Mouse (Mus musculus) midbrain, embryonic 15.5 days (tissue): ENCODE results near the gene Card9. TPM values are rescaled to one million over a fixed set of nuclear protein-coding genes. Genes with fewer than 3 reads are reported as not detected.
A peak's percentile ranks its signal among the peaks of the same experiment; 100 is the strongest.

Source experiments
- ATAC-seq: fragments of 200-750 bp; cut with Nextera tagmentation; replicated peaks from 2 replicates; pipeline ENCODE4 v1.8.0; 2017; ENCODE audit warnings: moderate TSS enrichment
- H3K27ac ChIP-seq: fragments of 300-500 bp; sonication (generic); 2 replicates; pipeline ENCODE4 v1.5.1; 2015; ENCODE audit warnings: mild to moderate bottlenecking, inconsistent platforms
- H3K27me3 ChIP-seq: fragments of 300-500 bp; sonication (generic); replicated peaks from 2 replicates; pipeline ENCODE4 v1.6.1; 2015; ENCODE audit warnings: inconsistent platforms
- H3K36me3 ChIP-seq: fragments of 300-500 bp; sonication (generic); replicated peaks from 2 replicates; pipeline ENCODE4 v1.6.1; 2015; ENCODE audit warnings: inconsistent platforms
- H3K4me1 ChIP-seq: fragments of 300-500 bp; sonication (generic); 2 replicates; pipeline ENCODE4 v1.6.1; 2015; ENCODE audit warnings: inconsistent platforms
- H3K4me2 ChIP-seq: fragments of 300-500 bp; sonication (generic); 2 replicates; pipeline ENCODE4 v1.6.1; 2015; ENCODE audit warnings: inconsistent platforms, mild to moderate bottlenecking, moderate library complexity
- H3K4me3 ChIP-seq: fragments of 300-500 bp; sonication (generic); 2 replicates; pipeline ENCODE4 v1.5.1; 2015; ENCODE audit warnings: mild to moderate bottlenecking, inconsistent platforms
- H3K9ac ChIP-seq: fragments of 300-500 bp; sonication (generic); 2 replicates; pipeline ENCODE4 v1.6.1; 2015; ENCODE audit warnings: mild to moderate bottlenecking, inconsistent platforms
- H3K9me3 ChIP-seq: fragments of 300-500 bp; sonication (generic); 2 replicates; pipeline ENCODE4 v1.6.1; 2016; ENCODE audit warnings: inconsistent platforms
- WGBS: fragments of 180-500 bp; shearing (Covaris S2); methylation state at CpG from one replicate; pipeline ENCODE4 v1.1.7; 2015; ENCODE audit warnings: mixed read lengths; 5-methylcytosine and 5-hydroxymethylcytosine counted together
- polyA plus RNA-seq: library from polyadenylated mRNA; unstranded; fragments of >200 nt; fragmentation: Nextera tagmentation; extraction: Ambion mirVana; gene quantifications from 2 replicates; pipeline ENCODE4 v1.2.1, GENCODE M21; 2015

Gene Card9
- polyA plus RNA-seq, 1 experiment from 2014 or later: 2.9 TPM

GRCm38 (mm10) chr2:26319519-26320244 is 41.0 kb downstream of the Card9 start:
- WGBS: 82% methylated on average over 13 of the region's 13 CpGs
- Histone ChIP-seq H3K9me3 (no peaks in the 10 kb centered on the region), H3K4me3 (no peak overlapping the region), H3K36me3 (peaks cover 21% of the 10 kb centered on the region; the same call in 1 of the 2 replicates), H3K4me1 (peaks cover 60% of the 10 kb centered on the region), H3K4me2 (no peak overlapping the region), H3K27me3 (no peaks in the 10 kb centered on the region), H3K9ac (no peak overlapping the region), H3K27ac (no peak overlapping the region)
- ATAC-seq: no peak

DNA sequence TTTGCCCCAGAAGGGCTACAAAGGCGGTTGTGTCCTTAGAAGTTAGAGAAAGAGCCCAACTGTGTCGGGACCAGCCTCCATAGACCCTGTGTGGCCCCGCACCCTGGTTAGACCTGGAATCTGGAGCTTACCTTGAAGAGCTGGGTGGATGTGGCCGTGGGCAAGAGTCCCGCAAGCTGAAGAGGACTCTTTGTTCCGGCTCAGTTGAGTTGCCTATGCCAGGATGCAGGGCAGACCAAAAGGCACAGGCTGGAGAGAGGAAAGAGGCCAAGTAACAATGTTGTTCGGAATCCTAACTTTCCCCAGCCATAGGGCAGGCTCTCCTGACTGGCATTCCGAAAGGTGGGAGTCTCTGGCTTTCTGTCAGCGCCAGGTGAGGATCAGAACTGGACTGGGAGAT is 41.6 kb downstream of the Card9 start:
- WGBS: 82% methylated on average over 9 of the region's 9 CpGs
- no peak overlapping the region for H3K4me2 ChIP-seq

DNA sequence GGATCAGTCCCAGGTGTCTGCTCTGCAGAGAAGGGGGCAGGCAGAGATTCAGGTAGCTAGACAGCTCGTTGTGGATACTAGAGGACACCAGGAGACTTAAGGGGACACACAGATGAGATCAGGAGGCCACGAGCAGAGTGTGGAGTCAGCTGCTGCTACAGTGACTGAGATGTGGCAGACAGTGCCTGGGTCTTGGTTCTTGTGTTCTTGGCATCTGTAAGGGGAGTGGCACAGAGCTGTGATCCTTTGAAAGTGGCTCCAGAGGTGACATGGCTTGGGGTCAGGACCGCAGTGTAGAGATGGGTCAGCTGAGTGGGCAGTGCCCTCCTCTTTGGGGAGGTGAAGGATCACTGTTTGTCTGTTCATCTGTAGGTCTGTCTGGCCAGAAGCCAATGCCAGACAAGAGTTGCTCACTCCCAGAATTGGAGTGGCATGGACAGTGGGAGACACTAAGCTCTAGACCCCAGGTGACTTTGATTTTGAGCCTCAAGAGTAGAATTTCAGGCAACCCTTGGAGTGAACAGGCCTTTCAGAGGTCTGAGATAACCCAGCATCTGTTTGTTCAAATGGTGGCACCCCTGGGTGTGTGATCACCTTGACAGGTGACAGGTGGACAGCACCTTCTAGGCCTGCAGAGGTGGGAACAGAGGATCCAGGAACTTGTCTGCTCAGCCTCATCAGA is 42.6 kb downstream of the Card9 start:
- Histone ChIP-seq H3K4me3 (no peak overlapping the region; the same call in 1 of the 2 replicates), H3K4me2 (peak overlapping the region; percentile 72), H3K9ac (peak overlapping the region; percentile 94), H3K9me3 (no peaks in the 10 kb centered on the region), H3K27me3 (no peaks in the 10 kb centered on the region), H3K27ac (no peak overlapping the region), H3K4me1 (peaks cover 63% of the 10 kb centered on the region), H3K36me3 (0 out of 2 replicates have a peak, but pooled peaks cover 6% of the 10 kb centered on the region)
- 87% methylated on average over 3 of the region's 3 CpGs for WGBS
- ATAC-seq: no peak

More for the DNA sequence above, 41.6 kb downstream of the Card9 start:
- H3K27ac ChIP-seq: 0 out of 2 replicates have a peak overlapping the region, but pooled peaks have one; percentile 15
- H3K27me3 ChIP-seq: no peaks in the 10 kb centered on the region
- no peak overlapping the region for H3K4me3 ChIP-seq
- peaks cover 63% of the 10 kb centered on the region for H3K4me1 ChIP-seq
- ATAC-seq: no peak
- H3K36me3 ChIP-seq: peaks cover 15% of the 10 kb centered on the region; the same call in 1 of the 2 replicates
- no peak overlapping the region; the same call in 1 of the 2 replicates for H3K9ac ChIP-seq
- no peaks in the 10 kb centered on the region for H3K9me3 ChIP-seq

DNA sequence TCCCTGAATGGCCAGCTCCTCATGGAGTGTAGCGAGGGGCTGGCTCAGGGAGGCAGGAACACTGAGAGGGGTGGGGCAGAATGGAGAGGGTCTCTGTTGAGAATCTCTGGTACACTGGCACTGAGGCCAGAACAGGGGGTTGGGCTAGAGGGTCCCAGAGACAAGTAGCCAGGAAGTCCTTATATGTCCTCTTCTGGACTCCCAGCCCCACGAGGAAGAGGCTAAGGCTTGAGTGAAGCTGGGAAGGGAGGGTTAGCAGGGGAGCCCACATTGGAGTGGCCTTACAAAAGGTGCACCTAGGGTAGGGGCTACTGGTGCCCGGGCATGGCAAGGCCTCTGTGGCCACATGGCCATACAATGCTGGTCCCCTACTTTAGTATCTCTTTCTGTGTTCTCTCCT is 43.3 kb downstream of the Card9 start:
- WGBS: 73% methylated on average over 3 of the region's 3 CpGs
- H3K9me3 ChIP-seq: no peaks in the 10 kb centered on the region
- H3K27ac ChIP-seq: no peak overlapping the region
- ATAC-seq: no peak
- peak overlapping the region; percentile 84 for H3K4me3 ChIP-seq
- peaks cover 63% of the 10 kb centered on the region for H3K4me1 ChIP-seq
- no peaks in the 10 kb centered on the region for H3K27me3 ChIP-seq
- peak overlapping the region; percentile 72 for H3K4me2 ChIP-seq
- peak overlapping the region; percentile 94 for H3K9ac ChIP-seq
- 0 out of 2 replicates have a peak, but pooled peaks cover 2% of the 10 kb centered on the region for H3K36me3 ChIP-seq

GRCm38 (mm10) chr2:26316576-26317246 is 44.0 kb downstream of the Card9 start:
- Histone ChIP-seq H3K4me3 (peak overlapping the region; percentile 84), H3K27ac (peak overlapping the region; percentile 97), H3K27me3 (no peaks in the 10 kb centered on the region), H3K36me3 (no peaks in the 10 kb centered on the region), H3K4me2 (peak overlapping the region; percentile 72), H3K9ac (peak overlapping the region; percentile 94), H3K9me3 (no peaks in the 10 kb centered on the region), H3K4me1 (peaks cover 61% of the 10 kb centered on the region)
- ATAC-seq: no peak
- WGBS: 48% methylated on average over 9 of the region's 9 CpGs

DNA sequence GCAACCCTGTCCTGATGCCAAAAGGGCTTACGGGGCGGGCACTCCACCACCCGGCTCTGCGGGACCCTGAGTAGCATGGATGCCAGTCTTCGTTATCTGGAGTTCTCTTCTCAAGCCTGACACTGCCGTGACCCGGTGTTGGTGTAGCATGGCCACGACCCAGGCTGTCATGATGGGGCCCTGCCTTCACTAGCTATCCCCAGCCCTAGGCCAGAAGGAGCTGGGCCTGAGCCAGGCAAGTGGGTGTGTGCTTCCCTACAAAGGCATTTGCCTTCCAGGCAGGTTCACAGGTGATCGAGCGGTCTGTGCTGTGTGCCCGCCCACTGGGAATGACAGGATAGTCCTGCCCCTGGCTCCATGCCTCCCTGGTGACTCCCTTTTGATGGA is 44.8 kb downstream of the Card9 start:
- Histone ChIP-seq H3K4me2 (peak overlapping the region; percentile 72), H3K9ac (peak overlapping the region; percentile 94), H3K4me3 (peak overlapping the region; percentile 84), H3K4me1 (peaks cover 55% of the 10 kb centered on the region), H3K27ac (peak overlapping the region; percentile 97), H3K27me3 (no peaks in the 10 kb centered on the region), H3K36me3 (no peaks in the 10 kb centered on the region), H3K9me3 (no peaks in the 10 kb centered on the region)
- 0% methylated on average over 11 of the region's 11 CpGs for WGBS
- ATAC-seq: peak; percentile 60

DNA sequence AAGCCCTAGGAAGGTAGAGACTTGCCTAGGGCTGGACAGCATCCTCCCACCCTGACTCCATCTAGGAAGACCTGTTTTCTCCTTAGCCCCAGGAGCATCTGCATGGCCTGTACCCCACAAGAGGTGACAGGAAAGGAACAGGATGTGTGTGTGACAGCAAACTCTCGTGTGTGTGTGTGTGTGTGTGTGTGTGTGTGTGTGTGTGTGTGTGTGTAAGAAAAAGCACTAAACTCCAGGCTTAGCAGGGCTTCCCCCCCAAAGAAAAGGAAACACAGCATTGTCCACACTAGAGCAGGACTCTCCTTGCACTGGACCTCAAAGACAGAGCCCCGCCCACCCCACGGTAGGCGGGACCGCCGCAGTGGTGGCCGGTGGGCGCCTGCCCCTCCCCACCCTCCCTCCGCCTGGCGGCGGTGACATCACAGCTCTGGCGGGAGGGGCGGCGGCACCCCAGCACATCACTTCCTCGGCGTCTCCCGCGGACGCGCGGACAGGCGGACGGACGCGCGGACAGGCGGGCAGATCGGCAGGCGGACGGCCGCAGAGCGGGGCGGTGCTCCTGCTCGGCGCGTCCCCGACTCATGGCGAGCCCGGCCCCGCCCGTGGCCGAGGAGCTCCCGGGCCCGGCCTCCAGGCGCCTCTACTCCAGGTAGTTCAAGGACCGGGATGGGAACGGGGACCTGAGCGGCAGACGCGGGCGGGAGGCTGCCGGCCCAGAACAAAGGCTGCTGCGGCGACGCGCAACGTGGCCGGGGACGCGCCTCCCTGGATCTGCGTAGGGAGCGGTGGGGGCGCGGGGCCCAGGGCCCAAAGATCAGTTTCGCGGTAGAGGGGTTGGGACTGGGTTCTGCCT is 45.4 kb downstream of the Card9 start, which contains the start of gene Gpsm1:
Gene Gpsm1, plus strand, starts transcription at position 444 of the 853 bp plus-strand sequence.
- under 1% methylated on average over 62 of the region's 66 CpGs for WGBS
- peak within 1 kb of the TSS; percentile 72 for H3K4me2 ChIP-seq

DNA sequence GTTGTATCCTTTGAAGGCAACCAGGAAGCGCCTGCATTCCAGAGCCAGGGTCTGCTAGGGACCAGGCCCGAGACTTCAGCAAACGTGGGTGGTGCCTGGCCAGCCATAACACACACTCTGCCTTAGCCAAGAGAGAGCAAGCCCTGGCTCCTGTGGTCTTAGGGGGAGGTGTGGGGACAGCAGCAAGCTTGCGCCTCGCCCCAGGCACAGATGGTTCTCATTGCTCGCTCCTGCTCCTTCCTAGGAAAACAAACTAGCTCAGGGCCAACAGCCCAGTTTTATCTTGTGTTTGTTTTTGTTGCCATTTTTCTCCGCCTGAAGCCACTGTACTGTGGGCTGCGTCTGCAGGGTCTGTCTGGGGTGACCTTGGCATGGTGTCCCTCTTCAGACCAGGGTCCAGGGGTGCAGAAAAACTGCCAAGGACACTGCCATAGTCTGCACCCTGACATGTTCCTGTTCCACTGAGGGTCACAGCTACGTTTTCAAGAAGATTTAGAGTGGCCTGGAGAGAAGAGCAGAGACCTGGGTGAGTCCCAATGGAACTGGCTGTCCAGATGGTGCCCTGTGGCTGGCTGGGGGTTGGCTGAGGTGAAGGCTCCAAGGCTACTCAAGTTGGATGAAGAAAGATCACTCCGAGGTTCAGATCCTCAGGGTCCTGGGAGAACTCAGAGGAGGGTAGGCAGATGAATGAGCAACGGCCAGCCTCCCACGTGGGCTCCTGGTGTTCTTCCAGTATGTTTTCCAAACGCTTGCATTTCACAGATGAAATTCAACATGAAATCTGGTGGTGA is 46.2 kb downstream of the Card9 start:
- peak overlapping the region; percentile 97 for H3K27ac ChIP-seq
- H3K27me3 ChIP-seq: no peaks in the 10 kb centered on the region
- H3K4me2 ChIP-seq: peak overlapping the region; percentile 72
- 66% methylated on average over 13 of the region's 13 CpGs for WGBS
- no peak for ATAC-seq
- H3K4me3 ChIP-seq: peak overlapping the region; percentile 84
- H3K36me3 ChIP-seq: no peaks in the 10 kb centered on the region
- peak overlapping the region; percentile 94; the same call in 1 of the 2 replicates for H3K9ac ChIP-seq
- H3K4me1 ChIP-seq: peaks cover 47% of the 10 kb centered on the region
- H3K9me3 ChIP-seq: no peaks in the 10 kb centered on the region

More for the DNA sequence above, 45.4 kb downstream of the Card9 start, which contains the start of gene Gpsm1:
- Histone ChIP-seq H3K36me3 (no peaks in the 10 kb centered on the region), H3K4me1 (peaks cover 48% of the 10 kb centered on the region), H3K9me3 (no peaks in the 10 kb centered on the region), H3K27me3 (no peaks in the 10 kb centered on the region), H3K4me3 (peak within 1 kb of the TSS; percentile 84), H3K27ac (peak within 1 kb of the TSS; percentile 97), H3K9ac (peak within 1 kb of the TSS; percentile 94)
- ATAC-seq: peak; percentile 85

DNA sequence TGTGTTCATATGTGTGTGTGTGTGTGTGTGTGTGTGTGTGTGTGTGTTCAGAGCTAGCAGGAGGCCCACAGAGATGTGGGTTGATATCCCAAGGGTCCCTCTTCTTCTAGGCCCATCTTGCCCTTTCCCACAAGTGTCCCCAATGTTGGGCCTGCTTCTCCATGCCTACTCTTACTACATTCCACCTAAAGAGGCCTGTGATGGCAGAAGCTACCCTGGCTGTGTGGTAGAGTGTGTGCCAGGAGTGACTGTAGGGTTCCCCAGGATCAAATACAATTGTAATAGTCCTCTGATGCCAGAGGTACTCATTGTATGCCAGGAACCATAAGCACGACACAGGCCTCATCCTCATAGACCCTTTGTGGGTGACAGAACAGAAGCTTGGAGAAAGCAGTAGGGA is 47.3 kb downstream of the Card9 start:
- Histone ChIP-seq H3K9ac (no peak overlapping the region), H3K4me3 (no peak overlapping the region), H3K27me3 (no peaks in the 10 kb centered on the region), H3K9me3 (no peaks in the 10 kb centered on the region), H3K4me1 (peaks cover 38% of the 10 kb centered on the region), H3K27ac (no peak overlapping the region), H3K4me2 (no peak overlapping the region), H3K36me3 (no peaks in the 10 kb centered on the region)
- no peak for ATAC-seq
- 94% methylated on average over 1 of the region's 1 CpGs for WGBS

GRCm38 (mm10) chr2:26312812-26313211 is 47.9 kb downstream of the Card9 start:
- Histone ChIP-seq H3K9me3 (no peaks in the 10 kb centered on the region), H3K27ac (no peak overlapping the region), H3K4me1 (peaks cover 32% of the 10 kb centered on the region), H3K27me3 (no peaks in the 10 kb centered on the region), H3K4me3 (no peak overlapping the region), H3K36me3 (no peaks in the 10 kb centered on the region), H3K9ac (no peak overlapping the region), H3K4me2 (no peak overlapping the region)
- no peak for ATAC-seq
- WGBS: 76% methylated on average over 2 of the region's 2 CpGs

DNA sequence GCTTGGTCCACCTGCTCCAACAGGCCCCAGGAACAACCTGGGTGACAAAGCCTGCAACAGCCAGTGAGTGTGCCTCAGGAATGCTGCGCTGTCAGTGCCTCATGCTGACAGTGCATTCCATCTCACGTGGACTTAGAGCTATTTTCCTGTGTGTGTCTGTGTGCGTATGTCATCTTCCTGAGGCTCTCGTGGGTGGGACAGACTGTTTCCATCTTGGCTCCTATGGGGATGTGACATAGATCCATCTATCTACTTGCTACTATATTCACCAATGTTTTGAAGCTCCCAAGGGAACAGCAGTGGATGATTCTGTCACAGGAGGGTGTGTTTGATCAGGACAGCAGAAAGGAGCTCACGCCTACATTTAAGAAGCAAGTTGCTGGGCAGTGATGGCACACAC is 48.8 kb downstream of the Card9 start:
- Histone ChIP-seq H3K4me3 (no peak overlapping the region), H3K36me3 (no peaks in the 10 kb centered on the region), H3K9me3 (no peaks in the 10 kb centered on the region), H3K9ac (no peak overlapping the region), H3K27me3 (no peaks in the 10 kb centered on the region), H3K27ac (no peak overlapping the region), H3K4me2 (no peak overlapping the region), H3K4me1 (peaks cover 24% of the 10 kb centered on the region)
- 78% methylated on average over 5 of the region's 5 CpGs for WGBS
- no peak for ATAC-seq
